Mouse (Mus musculus): ENCODE measurements around the gene Commd4.
A peak's percentile ranks its signal among the peaks of the same experiment; 100 is the strongest.
"Not testable (repeated sequence)": the region's sequence is repeated elsewhere in the genome, so short reads cannot be mapped to it uniquely, and the experiment has no call there.

The Commd4 gene

GRCm38 (mm10) chr9:57158013-57158470 is at the start of gene Commd4:
Commd4 (minus strand) TSS chr9:57158331.
- peak; percentile 98 for DNase-seq (ENCODE audit: low spot score)

- no peak for DNase-seq (ENCODE audit: low spot score)
Measured at GRCm38 (mm10) chr9:57206896-57207295, 48.8 kb upstream of the Commd4 start.

GRCm38 (mm10) chr9:57203571-57203970 is 45.4 kb upstream of the Commd4 start:
- not testable (repeated sequence) for DNase-seq (ENCODE audit: low spot score)

- no peak for DNase-seq (ENCODE audit: low spot score)
Measured at GRCm38 (mm10) chr9:57202981-57203380, 44.9 kb upstream of the Commd4 start.

- DNase-seq (ENCODE audit: low spot score), result no peak
Measured at GRCm38 (mm10) chr9:57197414-57197813, 39.3 kb upstream of the Commd4 start.

DNA sequence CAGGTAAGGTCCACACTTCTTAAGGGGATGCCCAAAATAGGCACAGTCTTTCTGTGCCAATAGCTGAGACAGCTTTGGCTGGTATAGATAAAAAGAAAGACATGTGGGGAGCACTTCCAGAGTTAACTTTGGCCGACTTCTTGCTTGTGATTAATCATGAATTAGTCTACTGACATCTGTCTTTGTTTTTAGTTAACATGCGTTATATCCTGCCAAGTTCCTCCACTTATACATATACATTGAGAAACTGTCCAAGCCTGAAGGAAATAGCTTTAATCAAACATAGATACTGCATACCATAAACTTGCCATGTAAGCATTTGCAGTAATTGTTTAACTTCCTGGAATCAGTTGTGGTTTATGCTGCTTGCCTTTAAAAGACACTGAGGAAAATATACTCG is 38.6 kb upstream of the Commd4 start:
- no peak for DNase-seq (ENCODE audit: low spot score)

GRCm38 (mm10) chr9:57168411-57168810 is 10.3 kb upstream of the Commd4 start:
- no peak for DNase-seq (ENCODE audit: low spot score)

- no peak for DNase-seq (ENCODE audit: low spot score)
Measured at GRCm38 (mm10) chr9:57166173-57166572, 8.0 kb upstream of the Commd4 start.

- DNase-seq (ENCODE audit: low spot score), result no peak
Measured at GRCm38 (mm10) chr9:57163137-57163536, 5.0 kb upstream of the Commd4 start.

DNA sequence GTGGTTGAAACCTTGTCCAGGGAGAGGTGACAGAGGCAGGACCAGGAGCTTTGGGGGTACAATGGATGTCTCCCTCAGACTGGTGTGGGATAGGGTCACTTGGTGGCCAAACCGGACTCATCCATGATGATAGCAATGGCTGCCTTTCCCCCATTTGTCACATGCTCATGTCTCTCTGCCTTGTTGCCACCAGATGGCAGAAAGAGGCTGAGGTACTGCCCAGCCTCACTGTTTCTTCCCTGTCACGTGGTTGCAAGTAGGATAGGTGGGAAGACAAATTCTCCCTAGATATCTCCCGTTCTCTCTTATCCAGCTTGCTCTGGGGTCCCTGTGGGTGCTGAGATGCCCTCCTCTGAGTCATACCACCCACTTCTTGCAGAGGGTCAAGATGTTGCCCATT is 4.4 kb upstream of the Commd4 start:
- peak; percentile 51 for DNase-seq (ENCODE audit: low spot score)

GRCm38 (mm10) chr9:57158506-57158905 is 375 bp upstream of the Commd4 start:
- no peak for DNase-seq (ENCODE audit: low spot score)

- no peak for DNase-seq (ENCODE audit: low spot score)
Measured at GRCm38 (mm10) chr9:57157499-57157898, 632 bp downstream of the Commd4 start.

GRCm38 (mm10) chr9:57156823-57157222 is 1.3 kb downstream of the Commd4 start:
- DNase-seq (ENCODE audit: low spot score), result no peak

- no peak for DNase-seq (ENCODE audit: low spot score)
Measured at GRCm38 (mm10) chr9:57156383-57156782, 1.7 kb downstream of the Commd4 start.

GRCm38 (mm10) chr9:57152331-57152730 is 5.8 kb downstream of the Commd4 start:
- DNase-seq (ENCODE audit: low spot score), result no peak

DNA sequence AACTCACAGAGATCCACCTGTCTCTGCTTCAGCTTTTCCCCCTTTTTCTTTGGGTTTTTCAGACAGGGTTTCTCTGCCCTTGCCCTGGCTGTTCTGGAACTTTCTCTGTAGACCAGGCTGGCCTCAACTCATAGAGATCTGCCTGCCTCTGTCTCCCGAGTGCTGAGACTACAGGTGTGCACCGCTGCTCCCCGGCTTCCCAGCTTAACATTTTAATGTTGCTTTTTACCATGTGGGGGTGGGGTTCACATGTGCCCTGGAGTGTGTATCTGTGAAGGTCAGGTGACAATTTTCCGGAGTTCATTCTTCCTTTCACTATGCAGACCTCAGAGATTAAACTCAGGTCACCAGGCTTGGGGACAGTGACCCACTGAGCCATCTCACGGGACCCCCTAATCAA is 7.9 kb downstream of the Commd4 start:
- no peak for DNase-seq (ENCODE audit: low spot score)

DNA sequence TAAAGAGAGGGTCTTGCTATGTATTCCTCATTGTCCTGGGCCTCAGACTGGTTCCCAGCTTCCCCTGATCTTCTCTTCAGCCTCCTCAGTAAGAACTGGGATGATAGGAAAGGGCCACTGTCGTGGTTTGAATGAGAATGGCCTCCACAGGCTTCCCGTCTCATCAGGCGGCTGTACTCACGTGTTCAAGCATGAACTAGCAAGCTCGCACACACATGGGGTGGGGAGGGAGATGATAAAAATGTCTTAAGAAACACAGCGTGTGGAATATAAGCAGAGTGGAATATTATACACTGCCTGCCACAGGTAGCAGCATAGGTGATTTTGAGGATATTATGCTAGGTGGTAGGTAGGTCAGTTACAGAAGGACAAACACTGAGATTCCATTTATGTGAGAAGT is 9.1 kb downstream of the Commd4 start:
- no peak for DNase-seq (ENCODE audit: low spot score)

- DNase-seq (ENCODE audit: low spot score), result peak; percentile 92
Measured at GRCm38 (mm10) chr9:57148144-57148878, 9.8 kb downstream of the Commd4 start, which contains the start of gene Neil1. Neil1 (minus strand) TSS chr9:57148305.

- peak; percentile 24 for DNase-seq (ENCODE audit: low spot score)
Measured at GRCm38 (mm10) chr9:57147205-57148143, 10.7 kb downstream of the Commd4 start.

DNA sequence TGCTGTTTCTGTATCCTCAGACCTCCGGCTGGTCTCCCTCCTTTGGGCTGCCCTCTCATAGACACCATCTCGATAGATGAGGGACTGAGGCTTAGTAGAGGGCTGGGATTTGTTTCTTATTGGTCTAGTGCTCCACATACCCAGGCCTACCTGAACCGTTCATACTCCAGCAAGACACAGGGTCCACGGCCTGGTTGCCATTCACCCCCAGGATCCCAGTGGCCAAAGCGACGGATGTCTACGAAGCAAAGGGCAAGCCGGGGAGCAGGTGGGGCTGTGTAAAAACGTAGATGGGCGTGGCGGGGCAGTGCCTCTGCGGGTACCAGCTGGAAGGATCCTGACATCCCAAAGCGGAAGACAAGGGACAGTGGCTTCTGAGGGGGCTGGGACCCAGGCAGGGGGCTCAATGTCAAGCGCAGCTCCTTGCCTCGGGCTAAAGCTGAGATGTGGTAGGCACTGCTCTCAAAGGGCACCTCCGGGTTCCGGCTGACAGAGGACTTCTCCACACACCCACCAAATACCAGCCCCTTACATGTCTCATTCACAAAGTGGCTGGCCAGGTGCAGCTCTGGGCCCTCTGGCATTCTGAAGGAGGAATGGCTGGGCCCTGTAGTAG is 11.6 kb downstream of the Commd4 start:
- no peak for DNase-seq (ENCODE audit: low spot score)

DNA sequence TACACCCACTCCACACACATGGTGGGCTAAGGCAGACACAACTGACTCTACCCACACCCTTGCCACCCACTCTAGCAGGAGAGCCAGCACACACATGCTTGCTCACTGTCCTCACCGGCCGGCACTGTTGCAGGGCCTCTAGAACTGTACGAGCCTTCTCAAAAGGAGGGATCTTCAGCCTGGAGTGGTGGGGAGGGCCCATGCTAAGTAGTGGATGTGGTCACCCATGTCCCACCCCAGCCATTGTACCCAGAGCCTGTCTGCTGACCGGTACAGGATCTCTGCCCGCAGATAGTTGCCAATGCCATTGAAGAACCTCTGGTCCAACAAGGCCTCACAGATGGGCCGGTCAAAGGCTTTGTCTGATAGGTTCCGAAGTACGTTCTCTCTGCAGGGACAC is 13.3 kb downstream of the Commd4 start:
- no peak for DNase-seq (ENCODE audit: low spot score)

DNA sequence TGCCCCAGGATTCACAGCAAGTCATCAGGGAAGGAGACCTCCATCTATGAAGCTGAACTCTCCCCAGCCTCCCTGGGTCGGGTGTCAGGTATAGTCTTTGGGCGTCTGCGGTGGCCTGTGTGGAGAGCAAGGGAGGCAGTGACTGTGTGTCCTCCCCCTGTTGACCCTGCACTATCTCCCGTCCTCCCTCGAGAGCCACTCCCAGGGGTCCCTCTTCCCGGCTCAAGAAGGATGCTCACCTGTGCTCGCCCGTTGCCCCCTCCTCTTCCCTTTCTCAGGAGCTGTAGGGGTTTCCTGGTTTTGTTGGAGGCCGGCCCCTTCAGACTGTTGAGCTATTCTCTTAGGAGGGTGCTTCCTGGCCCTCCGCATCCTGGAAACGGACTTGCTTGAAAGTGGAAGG is 14.9 kb downstream of the Commd4 start:
- no peak for DNase-seq (ENCODE audit: low spot score)

All from embryo, embryonic 10 days (tissue).